Mouse (Mus musculus): ENCODE data around the gene Vmn2r-ps130.
"Not testable (repeated sequence)": the region's sequence is repeated elsewhere in the genome, so short reads cannot be mapped to it uniquely, and the experiment has no call there.

Gene Vmn2r-ps130

GRCm38 (mm10) chr17:23060866-23061265 is at the start of gene Vmn2r-ps130:
Vmn2r-ps130 (plus strand) TSS chr17:23061166.
- DNase-seq (ENCODE audit: extremely low spot score, low spot score) = not testable (repeated sequence)

Data from neural tube, embryonic 10.5 days (tissue).